Mouse (Mus musculus) midbrain, embryonic 11.5 days (tissue): Measurements from ENCODE around the gene Acadsb. TPM values are rescaled to one million over a fixed set of nuclear protein-coding genes. Genes with fewer than 3 reads are reported as not detected.

Experiments
- ATAC-seq: fragments of 200-750 bp; cut with Nextera tagmentation; 2 replicates; pipeline ENCODE4 v1.8.0; 2017; ENCODE audit warnings: moderate TSS enrichment, moderate library complexity; ENCODE audit not compliant: low FRiP score
- DNase-seq: peaks from one replicate; pipeline ENCODE4 v3.0.0; 2015; ENCODE audit warnings: low spot score; ENCODE audit errors: missing footprints
- H3K27ac ChIP-seq: fragments of 300-500 bp; sonication (generic); 2 replicates; pipeline ENCODE4 v1.5.1; 2014; ENCODE audit warnings: low read depth, low read length
- H3K27me3 ChIP-seq: fragments of 300-500 bp; sonication (generic); 2 replicates; pipeline ENCODE4 v1.6.1; 2014; ENCODE audit warnings: mild to moderate bottlenecking, low read length, moderate library complexity, mixed read lengths; ENCODE audit not compliant: control insufficient read depth, insufficient read depth
- H3K36me3 ChIP-seq: fragments of 300-500 bp; sonication (generic); 2 replicates; pipeline ENCODE4 v1.6.1; 2014; ENCODE audit warnings: mild to moderate bottlenecking, low read length, moderate library complexity, mixed read lengths; ENCODE audit not compliant: control insufficient read depth, insufficient read depth
- H3K4me1 ChIP-seq: fragments of 300-500 bp; sonication (generic); 2 replicates; pipeline ENCODE4 v1.6.1; 2014; ENCODE audit warnings: low read length; ENCODE audit not compliant: control insufficient read depth, insufficient read depth
- H3K4me2 ChIP-seq: fragments of 300-500 bp; sonication (generic); 2 replicates; pipeline ENCODE4 v1.6.1; 2014; ENCODE audit warnings: mild to moderate bottlenecking, moderate library complexity
- H3K4me3 ChIP-seq: fragments of 300-500 bp; sonication (generic); 2 replicates; pipeline ENCODE4 v1.5.1; 2014; ENCODE audit warnings: low read depth, low read length
- H3K9ac ChIP-seq: fragments of 300-500 bp; sonication (generic); 2 replicates; pipeline ENCODE4 v1.6.1; 2014; ENCODE audit warnings: low read length
- H3K9me3 ChIP-seq: fragments of 300-500 bp; sonication (generic); 2 replicates; pipeline ENCODE4 v1.6.1; 2016; ENCODE audit warnings: low read length; ENCODE audit not compliant: control insufficient read depth
- WGBS: fragments of 180-500 bp; shearing (Covaris S2); extraction: QIAGEN DNeasy Blood & Tissue Kit; methylation state at CpG from one replicate; pipeline ENCODE4 v1.1.7; 2014; 5-methylcytosine and 5-hydroxymethylcytosine counted together
- polyA plus RNA-seq: library from polyadenylated mRNA; unstranded; fragments of >200 nt; fragmentation: Nextera tagmentation; extraction: Ambion mirVana; gene quantifications from 2 replicates; pipeline ENCODE4 v1.2.1, GENCODE M21; 2014

Gene Acadsb
- polyA plus RNA-seq, 1 experiment from 2014 or later, result 91.0 TPM

DNA sequence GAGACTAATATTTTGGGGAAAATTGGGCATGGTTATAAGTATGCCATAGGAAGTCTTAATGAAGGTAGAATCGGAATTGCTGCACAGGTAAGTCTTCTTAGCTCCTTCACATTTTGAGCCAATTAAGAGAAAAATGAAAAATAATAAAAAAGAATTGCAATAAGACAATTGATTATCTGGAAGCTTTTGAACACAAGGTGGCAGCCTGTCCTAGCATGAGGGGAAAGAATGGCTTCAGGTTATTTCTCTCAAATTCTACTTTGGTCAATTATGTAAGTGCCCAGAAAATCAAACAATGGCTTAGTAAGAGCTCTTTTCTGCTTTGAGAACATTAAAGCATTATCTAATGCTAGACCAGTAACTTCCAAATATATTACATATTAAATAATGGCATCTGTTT, 23.9 kb downstream of the Acadsb start:
- 71% methylated on average over 1 of the region's 1 CpGs for WGBS
- Histone ChIP-seq H3K27ac (no peak overlapping the region), H3K4me3 (no peak overlapping the region), H3K27me3 (no peaks in the 10 kb centered on the region), H3K4me2 (no peak overlapping the region), H3K9ac (no peak overlapping the region), H3K9me3 (no peaks in the 10 kb centered on the region), H3K4me1 (no peaks in the 10 kb centered on the region), H3K36me3 (peaks cover 3% of the 10 kb centered on the region; the same call in 1 of the 2 replicates)
- no peak for ATAC-seq
- DNase-seq, result no peak

DNA sequence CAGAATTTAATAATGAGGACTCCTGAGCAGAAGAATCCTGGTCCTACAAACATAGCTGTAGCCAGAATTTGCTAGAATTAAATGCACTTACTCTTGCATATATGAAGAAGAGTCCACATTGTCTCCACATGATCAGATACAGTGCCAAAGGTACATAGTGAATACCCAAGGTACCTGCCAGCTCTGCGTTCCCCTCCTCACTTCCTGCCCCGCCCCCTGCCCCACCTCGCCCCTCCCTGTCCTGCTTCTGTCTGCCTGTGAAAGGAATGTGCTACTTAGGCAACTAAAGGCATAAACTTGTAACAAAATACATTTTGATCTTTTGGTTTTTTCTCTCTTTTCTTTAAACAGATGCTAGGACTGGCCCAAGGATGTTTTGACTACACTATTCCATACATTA, 26.6 kb downstream of the Acadsb start:
- 68% methylated on average over 3 of the region's 3 CpGs for WGBS
- Histone ChIP-seq H3K4me3 (no peak overlapping the region), H3K4me1 (no peaks in the 10 kb centered on the region), H3K4me2 (no peak overlapping the region), H3K27ac (no peak overlapping the region), H3K9me3 (no peaks in the 10 kb centered on the region), H3K36me3 (no peaks in the 10 kb centered on the region), H3K27me3 (no peaks in the 10 kb centered on the region), H3K9ac (no peak overlapping the region)
- DNase-seq (no peak), ATAC-seq (no peak)

DNA sequence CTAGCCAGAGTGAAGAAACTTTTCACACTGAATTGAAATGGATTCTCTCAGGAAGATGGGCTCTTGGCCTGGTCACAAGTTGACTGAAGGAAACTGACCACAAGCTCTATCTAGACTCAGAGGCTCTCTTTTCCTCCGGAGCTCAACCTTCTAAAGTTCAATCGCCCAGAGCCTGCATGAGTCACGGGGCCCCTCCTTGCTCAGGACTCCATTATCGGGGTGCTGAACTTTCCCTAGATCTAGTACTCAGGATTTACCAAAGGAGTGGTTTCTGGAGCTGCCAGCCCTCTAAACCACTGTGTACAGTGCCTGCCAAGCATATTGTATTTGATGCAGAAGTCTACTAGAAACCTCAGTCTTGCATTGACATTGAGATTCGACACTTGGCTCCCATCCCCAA, 46.3 kb downstream of the Acadsb start:
- 87% methylated on average over 5 of the region's 5 CpGs for WGBS
- Histone ChIP-seq H3K4me1 (no peaks in the 10 kb centered on the region), H3K9me3 (no peaks in the 10 kb centered on the region; the same call in 1 of the 2 replicates), H3K4me3 (no peak overlapping the region), H3K36me3 (no peaks in the 10 kb centered on the region), H3K9ac (no peak overlapping the region), H3K27ac (no peak overlapping the region), H3K4me2 (no peak overlapping the region), H3K27me3 (no peaks in the 10 kb centered on the region)
- DNase-seq (no peak), ATAC-seq (no peak)

DNA sequence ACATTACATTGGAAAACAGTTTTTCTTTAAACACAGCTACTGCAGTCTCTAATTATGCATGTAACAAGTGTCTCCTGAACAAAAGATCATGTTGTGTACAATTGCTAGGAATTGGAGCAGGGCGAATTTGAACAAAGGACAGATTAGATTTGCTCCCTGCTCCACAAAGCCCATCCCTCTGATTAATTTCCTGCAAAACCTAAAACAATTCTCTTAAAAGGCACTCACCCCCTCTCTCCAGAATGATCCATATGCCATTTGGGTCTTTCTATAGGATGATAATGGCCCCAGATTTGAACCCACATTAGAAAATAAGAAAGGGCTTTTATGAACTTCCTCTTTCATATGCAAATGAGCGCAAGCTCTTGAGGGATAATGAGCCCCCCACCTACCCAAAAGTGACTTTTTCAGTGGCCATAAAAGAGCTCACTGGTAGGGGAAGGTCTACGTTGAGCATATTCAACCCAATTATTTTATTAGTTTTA, 54.8 kb downstream of the Acadsb start:
- ATAC-seq, result peak; percentile 72
- WGBS, result 17% methylated on average over 3 of the region's 3 CpGs
- Histone ChIP-seq H3K9ac (no peak overlapping the region), H3K4me1 (peaks cover 22% of the 10 kb centered on the region), H3K4me2 (peak overlapping the region; percentile 6; the same call in 1 of the 2 replicates), H3K36me3 (no peaks in the 10 kb centered on the region), H3K27ac (0 out of 2 replicates have a peak overlapping the region, but pooled peaks have one; percentile 12), H3K27me3 (peaks cover 5% of the 10 kb centered on the region; the same call in 1 of the 2 replicates), H3K4me3 (no peak overlapping the region), H3K9me3 (no peaks in the 10 kb centered on the region; the same call in 1 of the 2 replicates)
- peak; percentile 92 for DNase-seq

DNA sequence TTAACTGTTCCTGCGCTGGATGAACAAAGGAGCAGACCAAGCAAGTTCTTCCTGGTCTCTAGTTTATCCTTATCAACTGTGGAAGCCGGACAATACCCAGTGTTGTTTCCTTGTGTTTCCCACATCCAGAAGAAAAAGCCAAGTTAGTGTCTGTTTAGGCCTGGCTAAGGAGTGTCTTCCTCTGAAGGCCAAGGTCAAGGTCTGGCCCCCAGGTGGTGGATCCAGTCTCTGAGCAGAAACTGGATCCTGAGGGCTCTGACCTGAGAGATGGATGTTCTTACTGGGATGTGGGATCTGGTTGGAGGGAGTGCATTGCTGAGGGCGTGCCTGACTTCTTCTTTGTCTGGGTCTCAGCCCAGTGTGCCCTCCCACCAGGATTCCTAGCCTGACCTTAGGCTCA, 55.3 kb downstream of the Acadsb start:
- WGBS, result 23% methylated on average over 3 of the region's 3 CpGs
- Histone ChIP-seq H3K4me1 (peaks cover 22% of the 10 kb centered on the region), H3K36me3 (no peaks in the 10 kb centered on the region), H3K27ac (0 out of 2 replicates have a peak overlapping the region, but pooled peaks have one; percentile 12), H3K27me3 (peaks cover 5% of the 10 kb centered on the region; the same call in 1 of the 2 replicates), H3K9me3 (no peaks in the 10 kb centered on the region; the same call in 1 of the 2 replicates), H3K4me2 (peak overlapping the region; percentile 6; the same call in 1 of the 2 replicates), H3K9ac (no peak overlapping the region), H3K4me3 (no peak overlapping the region)
- ATAC-seq, result peak; percentile 61
- peak; percentile 91 for DNase-seq

DNA sequence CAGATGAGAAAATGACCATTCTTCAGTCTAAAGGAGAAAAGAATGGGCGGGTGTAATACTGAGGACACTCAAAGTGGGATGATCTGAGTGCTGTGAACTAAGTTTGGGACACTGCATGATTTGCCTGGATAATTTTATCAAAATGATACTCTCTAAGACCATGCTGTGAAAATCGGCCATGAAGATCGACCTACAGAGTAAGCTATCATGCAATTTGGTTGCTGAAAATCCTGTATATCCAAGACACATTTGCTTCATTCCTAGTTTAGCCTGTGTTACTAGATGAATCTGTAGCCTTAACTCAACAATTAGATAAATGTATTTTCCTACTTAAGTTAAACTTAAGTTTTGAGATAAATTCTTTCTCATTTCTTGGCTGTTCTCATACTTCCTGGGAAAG, 56.9 kb downstream of the Acadsb start:
- Histone ChIP-seq H3K27me3 (peaks cover 5% of the 10 kb centered on the region; the same call in 1 of the 2 replicates), H3K9me3 (no peaks in the 10 kb centered on the region), H3K27ac (no peak overlapping the region), H3K36me3 (no peaks in the 10 kb centered on the region), H3K9ac (no peak overlapping the region), H3K4me2 (no peak overlapping the region), H3K4me1 (peaks cover 22% of the 10 kb centered on the region), H3K4me3 (no peak overlapping the region)
- 91% methylated on average over 3 of the region's 3 CpGs for WGBS
- ATAC-seq (no peak), DNase-seq (peak; percentile 54)

DNA sequence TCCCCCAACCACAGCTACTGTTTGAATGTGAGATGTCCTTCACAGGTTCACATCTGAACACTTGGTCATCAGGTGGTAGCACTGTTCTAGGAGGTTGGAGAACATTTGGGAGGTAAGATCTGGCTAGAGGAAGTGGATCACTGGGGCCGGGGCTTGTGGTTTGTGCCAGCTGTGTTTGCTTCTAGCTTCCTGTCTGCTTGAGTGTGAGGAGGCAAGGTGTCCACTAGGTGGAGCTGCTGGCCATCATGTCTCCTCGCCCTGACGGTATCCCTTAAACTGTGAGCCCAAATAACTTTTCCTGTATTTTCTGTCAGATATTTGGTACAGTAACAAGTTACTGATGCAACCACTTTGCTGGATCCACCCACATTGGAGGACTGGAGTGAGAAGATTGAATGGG, 59.1 kb downstream of the Acadsb start:
- no peaks in the 10 kb centered on the region for H3K36me3 ChIP-seq
- no peak overlapping the region for H3K4me2 ChIP-seq
- H3K4me1 ChIP-seq, result peaks cover 18% of the 10 kb centered on the region
- H3K27ac ChIP-seq, result no peak overlapping the region
- H3K27me3 ChIP-seq, result 0 out of 2 replicates have a peak, but pooled peaks cover 2% of the 10 kb centered on the region
- ATAC-seq (no peak), DNase-seq (peak; percentile 73)
- H3K9ac ChIP-seq, result no peak overlapping the region
- 83% methylated on average over 3 of the region's 3 CpGs for WGBS
- no peak overlapping the region for H3K4me3 ChIP-seq
- no peaks in the 10 kb centered on the region for H3K9me3 ChIP-seq

DNA sequence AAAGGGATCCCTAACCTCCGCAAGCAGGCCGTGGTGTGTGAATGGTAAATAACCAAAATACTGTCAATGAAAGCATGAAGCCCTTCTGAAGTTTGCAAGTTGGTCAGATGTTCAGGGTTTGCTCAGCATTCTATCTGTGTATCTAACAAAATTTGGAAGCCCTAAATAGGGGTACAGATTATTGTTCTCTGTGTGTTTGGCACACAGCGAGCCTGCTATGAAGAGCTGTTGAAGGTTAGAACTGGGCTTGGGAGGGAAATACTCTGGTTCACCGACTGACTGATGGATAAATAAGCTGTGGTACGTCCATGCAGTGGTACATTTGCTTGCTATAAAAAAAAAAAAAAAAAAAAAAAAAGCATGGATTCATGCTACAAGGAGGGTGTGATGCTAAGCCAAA, 61.1 kb downstream of the Acadsb start:
- DNase-seq, result peak; percentile 54
- no peak overlapping the region for H3K4me2 ChIP-seq
- no peak overlapping the region for H3K9ac ChIP-seq
- 90% methylated on average over 5 of the region's 5 CpGs for WGBS
- H3K36me3 ChIP-seq, result no peaks in the 10 kb centered on the region
- 0 out of 2 replicates have a peak, but pooled peaks cover 2% of the 10 kb centered on the region for H3K27me3 ChIP-seq
- H3K4me3 ChIP-seq, result no peak overlapping the region
- peaks cover 1% of the 10 kb centered on the region for H3K4me1 ChIP-seq
- H3K9me3 ChIP-seq, result no peaks in the 10 kb centered on the region
- ATAC-seq, result no peak
- H3K27ac ChIP-seq, result no peak overlapping the region

DNA sequence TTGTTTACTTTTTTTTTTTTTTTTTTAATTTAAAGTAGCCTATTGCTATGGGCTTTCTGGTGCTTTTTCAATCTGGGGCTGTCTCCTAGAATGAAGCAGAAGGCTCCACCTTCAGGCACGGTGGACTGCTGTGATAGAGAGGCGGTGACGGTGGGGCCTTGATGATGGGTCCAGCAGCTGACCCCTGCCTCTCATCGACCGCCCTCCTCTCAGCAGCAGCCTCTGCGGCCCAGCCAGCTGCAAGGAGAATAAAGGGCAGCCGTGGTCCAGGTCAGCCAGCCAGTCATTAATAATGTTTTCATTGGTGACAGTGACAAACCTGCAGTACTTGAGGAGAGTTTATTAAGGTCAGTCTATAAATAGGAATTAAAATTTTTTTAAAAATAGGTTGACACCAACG, 66.7 kb downstream of the Acadsb start:
- no peak overlapping the region for H3K4me3 ChIP-seq
- no peak for ATAC-seq
- H3K4me2 ChIP-seq, result no peak overlapping the region
- WGBS, result 28% methylated on average over 8 of the region's 8 CpGs
- 0 out of 2 replicates have a peak, but pooled peaks cover 2% of the 10 kb centered on the region for H3K4me1 ChIP-seq
- H3K27ac ChIP-seq, result no peak overlapping the region
- no peak overlapping the region for H3K9ac ChIP-seq
- no peaks in the 10 kb centered on the region for H3K9me3 ChIP-seq
- no peaks in the 10 kb centered on the region for H3K27me3 ChIP-seq
- DNase-seq, result no peak
- no peaks in the 10 kb centered on the region for H3K36me3 ChIP-seq
